Mouse (Mus musculus): ENCODE data around the gene Gm7697. TPM values are rescaled to one million over a fixed set of nuclear protein-coding genes. Genes with fewer than 3 reads are reported as not detected.

The Gm7697 gene
- not detected for total RNA-seq (2023)

DNA sequence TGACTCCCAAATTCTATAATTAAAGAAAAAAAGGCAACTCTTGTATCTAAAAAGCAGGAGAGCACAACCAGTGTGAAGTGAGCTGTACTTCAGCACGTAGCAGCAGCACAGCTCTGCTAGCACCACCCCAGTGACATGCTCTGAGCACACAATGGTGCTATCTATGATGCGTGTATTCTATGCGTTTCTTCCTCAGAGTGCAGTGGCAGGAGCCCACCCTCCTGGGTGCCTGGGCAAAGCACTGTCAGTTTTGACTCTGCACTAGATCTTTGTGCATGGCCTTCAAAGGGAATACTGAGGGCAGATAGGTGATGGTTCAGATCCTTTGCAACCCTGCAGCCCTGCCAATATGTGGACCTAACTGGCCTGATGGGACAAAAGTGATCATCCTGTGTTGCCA, at the start of gene Gm7697:
Gene Gm7697 (minus strand): TSS at position 101 of the 400 bp plus-strand sequence.

DNA sequence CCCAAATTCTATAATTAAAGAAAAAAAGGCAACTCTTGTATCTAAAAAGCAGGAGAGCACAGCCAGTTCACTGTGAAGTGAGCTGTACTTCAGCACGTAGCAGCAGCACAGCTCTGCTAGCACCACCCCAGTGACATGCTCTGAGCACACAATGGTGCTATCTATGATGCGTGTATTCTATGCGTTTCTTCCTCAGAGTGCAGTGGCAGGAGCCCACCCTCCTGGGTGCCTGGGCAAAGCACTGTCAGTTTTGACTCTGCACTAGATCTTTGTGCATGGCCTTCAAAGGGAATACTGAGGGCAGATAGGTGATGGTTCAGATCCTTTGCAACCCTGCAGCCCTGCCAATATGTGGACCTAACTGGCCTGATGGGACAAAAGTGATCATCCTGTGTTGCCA, 69.3 kb downstream of the Gm7697 start, which contains the start of gene Gm9495:
Gene Gm9495 (minus strand): TSS at position 101 of the 400 bp plus-strand sequence.

Other genes with a start within 250 kb of the Gm7697 start
- not detected for gene Gm9495, start 69.4 kb downstream of the Gm7697 start, total RNA-seq (2023)
- 79.1 TPM for gene Zfp868, start 102.6 kb upstream of the Gm7697 start, total RNA-seq (2023)
- gene Zfp964, start 131.5 kb upstream of the Gm7697 start, total RNA-seq (2023): 0.58 TPM
- gene Zfp869, start 187.7 kb upstream of the Gm7697 start, total RNA-seq (2023): 81.4 TPM
- 4.0 TPM for gene Zfp963, start 227.0 kb upstream of the Gm7697 start, total RNA-seq (2023)